Mouse (Mus musculus) cerebellum, adult 11-12 months (tissue): ENCODE measurements around the gene Mylk3.

ENCODE experiments used
- DNase-seq: peaks from one replicate; pipeline ENCODE4 v3.0.0; 2022

Gene Mylk3

GRCm38 (mm10) chr8:85380123-85380823 is 5.9 kb downstream of the Mylk3 start:
- DNase-seq = no peak

- no peak for DNase-seq
These were observed 6.9 kb downstream of the Mylk3 start for GRCm38 (mm10) chr8:85379142-85379781.

GRCm38 (mm10) chr8:85376516-85376915 is 9.6 kb downstream of the Mylk3 start:
- no peak for DNase-seq

- DNase-seq = no peak
These were observed 11.9 kb downstream of the Mylk3 start for GRCm38 (mm10) chr8:85374286-85374685.

- DNase-seq = no peak
These were observed 12.6 kb downstream of the Mylk3 start for GRCm38 (mm10) chr8:85373435-85374039.

GRCm38 (mm10) chr8:85372465-85372839 is 13.7 kb downstream of the Mylk3 start:
- no peak for DNase-seq

- no peak for DNase-seq
These were observed 14.2 kb downstream of the Mylk3 start for GRCm38 (mm10) chr8:85371736-85372464.

- no peak for DNase-seq
These were observed 21.0 kb downstream of the Mylk3 start for GRCm38 (mm10) chr8:85365176-85365575.

- DNase-seq = no peak
These were observed 21.5 kb downstream of the Mylk3 start for GRCm38 (mm10) chr8:85364628-85365027.

- no peak for DNase-seq
These were observed 22.7 kb downstream of the Mylk3 start for GRCm38 (mm10) chr8:85363406-85363805.

GRCm38 (mm10) chr8:85362211-85362610 is 23.9 kb downstream of the Mylk3 start:
- DNase-seq = no peak

- DNase-seq = no peak
These were observed 32.9 kb downstream of the Mylk3 start for GRCm38 (mm10) chr8:85353287-85353686.

- no peak for DNase-seq
These were observed 46.1 kb downstream of the Mylk3 start for GRCm38 (mm10) chr8:85339871-85340573.

- no peak for DNase-seq
These were observed 48.5 kb downstream of the Mylk3 start for GRCm38 (mm10) chr8:85337681-85338080.

- no peak for DNase-seq
These were observed 49.8 kb downstream of the Mylk3 start for GRCm38 (mm10) chr8:85336211-85336933.

GRCm38 (mm10) chr8:85335105-85335504 is 51.0 kb downstream of the Mylk3 start:
- no peak for DNase-seq

- no peak for DNase-seq
These were observed 56.6 kb downstream of the Mylk3 start for GRCm38 (mm10) chr8:85329506-85329905.

GRCm38 (mm10) chr8:85327036-85327435 is 59.1 kb downstream of the Mylk3 start:
- no peak for DNase-seq

- DNase-seq = no peak
These were observed 63.1 kb downstream of the Mylk3 start for GRCm38 (mm10) chr8:85323084-85323483.

- DNase-seq = no peak
These were observed 64.2 kb downstream of the Mylk3 start for GRCm38 (mm10) chr8:85321981-85322380.

- no peak for DNase-seq
These were observed 67.6 kb downstream of the Mylk3 start for GRCm38 (mm10) chr8:85318534-85318933.

GRCm38 (mm10) chr8:85313036-85313435 is 73.1 kb downstream of the Mylk3 start:
- DNase-seq = no peak
